35 mouse cellular contexts compared by ENCODE assay signal in genomic region chr11:49665462-49665861, GRCm38 (mm10). TPM values are rescaled to one million over a fixed set of nuclear protein-coding genes. Genes with fewer than 3 reads are reported as not detected.
DNase-seq lines count a peak whose midpoint lies in the region; ATAC-seq and TF ChIP-seq lines count a peak whose summit lies in the region.
"Had no signal": no experiment of that assay in that cellular context is flagged by ENCODE, and none has a peak within 500 bp of the region (broad histone marks: within the 10 kb centered on the region; RNA-seq: fewer than 3 reads in every experiment).

No protein-coding gene starts in this region.

- H3K36me3 ChIP-seq in kidney, embryonic 16.5 days (ENCODE audit: insufficient read depth, low read length), result peaks cover 19% of the 10 kb centered on the region; the same call in 1 of the 2 replicates
- peaks cover 4% of the 10 kb centered on the region; the same call in 1 of the 2 replicates for H3K36me3 ChIP-seq in forebrain, postnatal 0 days (ENCODE audit: insufficient read depth)
- H3K36me3 ChIP-seq: midbrain, embryonic 15.5 days; stomach, embryonic 15.5 days had no signal

- H3K9ac ChIP-seq in kidney, embryonic 16.5 days (replicated peaks; ENCODE audit: low read length), result no peak overlapping the region
- no peak overlapping the region for H3K9ac ChIP-seq in forebrain, postnatal 0 days
- H3K9ac ChIP-seq: embryonic facial prominence, embryonic 13.5 days; forebrain, embryonic 12.5 days; hindbrain, embryonic 15.5 days; intestine, embryonic 15.5 days; liver, embryonic 13.5 days; lung, embryonic 15.5 days; midbrain, embryonic 15.5 days; stomach, embryonic 15.5 days had no signal

- H3K9me3 ChIP-seq in kidney, embryonic 16.5 days (ENCODE audit: low read length), result no peaks in the 10 kb centered on the region
- H3K9me3 ChIP-seq in forebrain, postnatal 0 days (ENCODE audit: low read length), result no peaks in the 10 kb centered on the region
- H3K9me3 ChIP-seq: embryonic facial prominence, embryonic 13.5 days; forebrain, embryonic 12.5 days; hindbrain, embryonic 15.5 days; intestine, embryonic 15.5 days; liver, embryonic 13.5 days; lung, embryonic 15.5 days; midbrain, embryonic 15.5 days; stomach, embryonic 15.5 days had no signal

- H3K4me3 ChIP-seq in kidney, embryonic 16.5 days (ENCODE audit: low read length), result no peak overlapping the region
- H3K4me3 ChIP-seq in forebrain, postnatal 0 days (ENCODE audit: low read depth, low read length), result no peak overlapping the region
- H3K4me3 ChIP-seq: embryonic facial prominence, embryonic 13.5 days; erythroblast, embryonic 14.5 days; forebrain, embryonic 12.5 days; heart, adult 2 months; hindbrain, embryonic 15.5 days; intestine, embryonic 15.5 days; liver, embryonic 13.5 days; lung, embryonic 15.5 days; midbrain, embryonic 15.5 days; myocyte; stomach, embryonic 15.5 days had no signal

- no peak overlapping the region for H3K27ac ChIP-seq in kidney, embryonic 16.5 days (ENCODE audit: low read length)
- no peak overlapping the region for H3K27ac ChIP-seq in forebrain, postnatal 0 days (ENCODE audit: low read depth, low read length)
- H3K27ac ChIP-seq: embryonic facial prominence, embryonic 13.5 days; forebrain, embryonic 12.5 days; heart, adult 2 months; hindbrain, embryonic 15.5 days; intestine, embryonic 15.5 days; liver, embryonic 13.5 days; lung, embryonic 15.5 days; midbrain, embryonic 15.5 days; stomach, embryonic 15.5 days had no signal

- no peak overlapping the region for H3K4me2 ChIP-seq in kidney, embryonic 16.5 days (replicated peaks; ENCODE audit: low read depth, low read length)
- H3K4me2 ChIP-seq in forebrain, postnatal 0 days (ENCODE audit: low read depth), result no peak overlapping the region
- H3K4me2 ChIP-seq: embryonic facial prominence, embryonic 13.5 days; forebrain, embryonic 12.5 days; hindbrain, embryonic 15.5 days; intestine, embryonic 15.5 days; liver, embryonic 13.5 days; lung, embryonic 15.5 days; midbrain, embryonic 15.5 days; stomach, embryonic 15.5 days had no signal

- H3K27me3 ChIP-seq in kidney, embryonic 16.5 days (ENCODE audit: insufficient read depth, low read length), result no peaks in the 10 kb centered on the region
- H3K27me3 ChIP-seq in forebrain, postnatal 0 days (ENCODE audit: insufficient read depth, low read length), result no peaks in the 10 kb centered on the region
- H3K27me3 ChIP-seq: embryonic facial prominence, embryonic 13.5 days; forebrain, embryonic 12.5 days; hindbrain, embryonic 15.5 days; intestine, embryonic 15.5 days; liver, embryonic 13.5 days; lung, embryonic 15.5 days; midbrain, embryonic 15.5 days; stomach, embryonic 15.5 days had no signal

- no peak for TF ChIP-seq CTCF in forebrain, postnatal 0 days (IDR thresholded peaks at IDR 0.05; ENCODE audit: low read depth)

- DNase-seq in kidney, adult 8-10 months, result no peak
- peak; percentile 31 for DNase-seq in A20 (ENCODE audit: low read depth, low spot score)
- DNase-seq in CD4-positive helper T cell, adult 2 months (ENCODE audit: low read depth, low spot score), result peak; percentile 15
- DNase-seq in induced T-regulatory cell, adult 2 months (ENCODE audit: low read depth), result peak; percentile 53
- no peak for DNase-seq in T-cell, adult 2 months (ENCODE audit: low spot score)
- DNase-seq in spleen, adult 12 weeks (ENCODE audit: low spot score), result no peak
- DNase-seq in forebrain, postnatal 0 days, result no peak
- DNase-seq: adrenal gland, postnatal 14 days; cerebellum, adult 9-11 months; gastrocnemius, postnatal 10 days; heart, adult 2 months; kidney, postnatal 36 days; layer of hippocampus, postnatal 36 days; liver, embryonic 13.5 days; right cerebral cortex, adult 18-20 months; right cerebral cortex, postnatal 4 days; thymus, postnatal 25 days had no signal

- WGBS in kidney, embryonic 16.5 days, result 75% methylated on average over 4 of the region's 4 CpGs
- whole genome bisulfite sequencing in forebrain, postnatal 0 days, result 75% methylated on average over 4 of the region's 4 CpGs

- 0 out of 2 replicates have a peak, but pooled peaks have one; percentile 50 for ATAC-seq in kidney, embryonic 16.5 days (ENCODE audit: low FRiP score, low TSS enrichment)
- no peak for ATAC-seq in forebrain, postnatal 0 days
- ATAC-seq: intestine, embryonic 15.5 days; midbrain, embryonic 15.5 days had no signal

- no peaks in the 10 kb centered on the region for H3K4me1 ChIP-seq in kidney, embryonic 16.5 days (ENCODE audit: insufficient read depth, low read length)
- H3K4me1 ChIP-seq in forebrain, postnatal 0 days (ENCODE audit: insufficient read depth), result no peaks in the 10 kb centered on the region
- H3K4me1 ChIP-seq: embryonic facial prominence, embryonic 13.5 days; forebrain, embryonic 12.5 days; hindbrain, embryonic 15.5 days; intestine, embryonic 15.5 days; lung, embryonic 15.5 days; midbrain, embryonic 15.5 days; stomach, embryonic 15.5 days had no signal

RNA-seq across cellular contexts. Expression of gene Scgb3a1, which starts 2.1 kb away (rescaled TPM):
- polyA plus RNA-seq in kidney, embryonic 16.5 days (2015; fragmentation: Nextera tagmentation; extraction: Ambion mirVana), result not detected in 2 replicates
- 2.7 TPM in 1 of 2 replicates, not detected in the other for total RNA-seq in forebrain, postnatal 0 days (2014; rRNA removed)
- 0.44 TPM in 1 of 2 replicates, not detected in the other for polyA plus RNA-seq in forebrain, postnatal 0 days (2015; fragmentation: Nextera tagmentation; extraction: Ambion mirVana)
- total RNA-seq: adrenal gland, postnatal 14 days; gastrocnemius, postnatal 10 days; hematopoietic stem cell, adult 5-6 weeks; layer of hippocampus, adult 8-10 months; layer of hippocampus, postnatal 36 days; left cerebral cortex, postnatal 10 days; MEL had no signal
- polyA plus RNA-seq: brain, embryonic 14.5 days; embryonic facial prominence, embryonic 13.5 days; erythroblast, embryonic 14.5 days; forebrain, embryonic 12.5 days; intestine, embryonic 15.5 days; kidney, embryonic 14.5 days; limb, embryonic 14.5 days; liver, embryonic 13.5 days; midbrain, embryonic 15.5 days; myocyte; neural tube, embryonic 14.5 days; stomach, embryonic 15.5 days had no signal

RNA-seq across cellular contexts. Expression of gene Cnot6, which starts 47.1 kb away (rescaled TPM):
- 53.7 and 65.7 TPM in 2 replicates for polyA plus RNA-seq in kidney, embryonic 16.5 days (2015; fragmentation: Nextera tagmentation; extraction: Ambion mirVana)
- 45.4 and 63.9 TPM in 2 replicates for total RNA-seq in forebrain, postnatal 0 days (2014; rRNA removed)
- polyA plus RNA-seq in forebrain, postnatal 0 days (2015; fragmentation: Nextera tagmentation; extraction: Ambion mirVana), result 19.4 and 31.9 TPM in 2 replicates

RNA-seq across cellular contexts. Expression of gene Flt4, which starts 56.4 kb away (rescaled TPM):
- polyA plus RNA-seq in kidney, embryonic 16.5 days (2015; fragmentation: Nextera tagmentation; extraction: Ambion mirVana), result 9.7 and 11.6 TPM in 2 replicates
- 2.2 and 2.9 TPM in 2 replicates for total RNA-seq in forebrain, postnatal 0 days (2014; rRNA removed)
- 1.0 and 1.1 TPM in 2 replicates for polyA plus RNA-seq in forebrain, postnatal 0 days (2015; fragmentation: Nextera tagmentation; extraction: Ambion mirVana)
- total RNA-seq: hematopoietic stem cell, adult 5-6 weeks had no signal

Comparison
In these comparisons a context has a peak if more than half of its experiments do, and no peak if none do; other contexts are left out.
1. DNase-seq: peak in A20 (single experiment), CD4-positive helper T cell, adult 2 months (single experiment) and induced T-regulatory cell, adult 2 months (single experiment); none in kidney, adult 8-10 months (0 of 2), T-cell, adult 2 months (single experiment), spleen, adult 12 weeks (single experiment) and forebrain, postnatal 0 days (single experiment).